Mouse (Mus musculus) 416B (cell line): ENCODE results near the gene Cdk6.
"Not testable (repeated sequence)": the region's sequence is repeated elsewhere in the genome, so short reads cannot be mapped to it uniquely, and the experiment has no call there.

Experiments
- DNase-seq: peaks from one replicate; pipeline ENCODE4 v3.0.0; 2011; ENCODE audit warnings: low read depth

Gene Cdk6

GRCm38 (mm10) chr5:3380692-3381233, 39.5 kb downstream of the Cdk6 start:
- DNase-seq = no peak

- no peak for DNase-seq
Measured at GRCm38 (mm10) chr5:3381795-3382194, 40.5 kb downstream of the Cdk6 start.

- DNase-seq = no peak
Measured at GRCm38 (mm10) chr5:3382343-3383040, 41.2 kb downstream of the Cdk6 start.

- no peak for DNase-seq
Measured at GRCm38 (mm10) chr5:3383547-3383946, 42.3 kb downstream of the Cdk6 start.

- no peak for DNase-seq
Measured at GRCm38 (mm10) chr5:3385078-3385477, 43.8 kb downstream of the Cdk6 start.

GRCm38 (mm10) chr5:3386021-3386730, 44.9 kb downstream of the Cdk6 start:
- no peak for DNase-seq

GRCm38 (mm10) chr5:3386731-3387087, 45.4 kb downstream of the Cdk6 start:
- DNase-seq = no peak

GRCm38 (mm10) chr5:3387138-3387537, 45.9 kb downstream of the Cdk6 start:
- no peak for DNase-seq

- no peak for DNase-seq
Measured at GRCm38 (mm10) chr5:3392856-3393255, 51.6 kb downstream of the Cdk6 start.

- no peak for DNase-seq
Measured at GRCm38 (mm10) chr5:3394145-3394544, 52.9 kb downstream of the Cdk6 start.

GRCm38 (mm10) chr5:3395020-3395419, 53.7 kb downstream of the Cdk6 start:
- no peak for DNase-seq

- no peak for DNase-seq
Measured at GRCm38 (mm10) chr5:3396214-3396613, 54.9 kb downstream of the Cdk6 start.

- no peak for DNase-seq
Measured at GRCm38 (mm10) chr5:3396910-3397575, 55.8 kb downstream of the Cdk6 start.

GRCm38 (mm10) chr5:3399784-3400494, 58.7 kb downstream of the Cdk6 start:
- no peak for DNase-seq

GRCm38 (mm10) chr5:3405102-3405501, 63.8 kb downstream of the Cdk6 start:
- peak; percentile 77 for DNase-seq

GRCm38 (mm10) chr5:3405503-3405902, 64.2 kb downstream of the Cdk6 start:
- DNase-seq = no peak

GRCm38 (mm10) chr5:3407926-3408325, 66.6 kb downstream of the Cdk6 start:
- no peak for DNase-seq

GRCm38 (mm10) chr5:3418183-3418582, 76.9 kb downstream of the Cdk6 start:
- DNase-seq = not testable (repeated sequence)

- DNase-seq = no peak
Measured at GRCm38 (mm10) chr5:3420094-3420831, 79.0 kb downstream of the Cdk6 start.

GRCm38 (mm10) chr5:3420832-3421228, 79.5 kb downstream of the Cdk6 start:
- no peak for DNase-seq

- DNase-seq = not testable (repeated sequence)
Measured at GRCm38 (mm10) chr5:3433131-3433700, 91.9 kb downstream of the Cdk6 start.
